Mouse (Mus musculus) macrophage (primary cell): Measurements from ENCODE around the gene Csnk1g2. TPM values are rescaled to one million over a fixed set of nuclear protein-coding genes. Genes with fewer than 3 reads are reported as not detected.
A peak's percentile ranks its signal among the peaks of the same experiment; 100 is the strongest.

Experiments
- H3K27ac ChIP-seq: fragments of 350-480 bp; formaldehyde crosslinking; 2 replicates; pipeline ENCODE4 v1.9.0; 2021
- H3K36me3 ChIP-seq: fragments of 350-480 bp; formaldehyde crosslinking; 2 replicates; pipeline ENCODE4 v1.9.0; 2021; ENCODE audit errors: inconsistent target
- H3K4me3 ChIP-seq: fragments of 350-480 bp; formaldehyde crosslinking; 2 replicates; pipeline ENCODE4 v1.9.0; 2021; ENCODE audit errors: inconsistent target
- H3K79me2 ChIP-seq: fragments of 350-480 bp; formaldehyde crosslinking; 2 replicates; pipeline ENCODE4 v1.9.0; 2021; ENCODE audit errors: inconsistent target
- WGBS: methylation state at CpG from one replicate; pipeline ENCODE4 v1.1.7; 2026; ENCODE audit warnings: inconsistent platforms; ENCODE audit not compliant: missing documents; 5-methylcytosine and 5-hydroxymethylcytosine counted together
- polyA plus RNA-seq: library from polyadenylated mRNA; stranded (reverse); fragments of 250-400 nt; gene quantifications from 3 replicates; pipeline ENCODE4 v1.2.4, GENCODE M21; 2018; ENCODE audit warnings: inconsistent platforms

Csnk1g2 gene
- polyA plus RNA-seq, 1 experiment from 2014 or later, result 74.8 TPM

DNA sequence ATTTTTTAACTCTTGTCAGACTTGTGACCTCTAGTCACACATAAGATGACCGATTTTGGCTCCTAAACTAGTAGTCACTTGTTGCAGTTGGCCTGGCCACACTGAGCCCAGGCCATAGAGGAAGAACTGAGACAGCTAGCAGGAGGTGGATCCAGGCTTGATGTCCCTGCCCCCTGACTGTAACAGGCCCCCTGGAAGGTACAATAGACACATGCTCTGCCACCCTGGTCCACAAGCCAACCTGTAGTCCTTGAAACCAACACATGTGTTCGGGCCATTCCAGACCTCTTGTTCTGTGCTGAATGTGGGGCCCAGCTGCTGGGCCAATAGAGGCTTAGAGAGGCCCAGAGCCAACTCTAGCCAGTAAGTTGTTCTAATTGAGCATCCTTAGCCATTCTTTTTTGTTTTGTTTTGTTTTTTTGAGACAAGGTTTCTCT is 57.6 kb downstream of the Csnk1g2 start:
- H3K4me3 ChIP-seq, result no peak overlapping the region
- peaks cover 5% of the 10 kb centered on the region for H3K79me2 ChIP-seq
- WGBS, result 68% methylated on average over 2 of the region's 2 CpGs
- H3K36me3 ChIP-seq, result peaks cover 5% of the 10 kb centered on the region
- peak overlapping the region; percentile 100 for H3K27ac ChIP-seq

- H3K4me3 ChIP-seq, result no peak overlapping the region
- H3K36me3 ChIP-seq, result peaks cover 23% of the 10 kb centered on the region
- H3K79me2 ChIP-seq, result peaks cover 5% of the 10 kb centered on the region; the same call in 1 of the 2 replicates
- 81% methylated on average over 6 of the region's 6 CpGs for WGBS
- H3K27ac ChIP-seq, result no peak overlapping the region
Measured at GRCm38 (mm10) chr10:80682003-80682402, 59.4 kb downstream of the Csnk1g2 start.

DNA sequence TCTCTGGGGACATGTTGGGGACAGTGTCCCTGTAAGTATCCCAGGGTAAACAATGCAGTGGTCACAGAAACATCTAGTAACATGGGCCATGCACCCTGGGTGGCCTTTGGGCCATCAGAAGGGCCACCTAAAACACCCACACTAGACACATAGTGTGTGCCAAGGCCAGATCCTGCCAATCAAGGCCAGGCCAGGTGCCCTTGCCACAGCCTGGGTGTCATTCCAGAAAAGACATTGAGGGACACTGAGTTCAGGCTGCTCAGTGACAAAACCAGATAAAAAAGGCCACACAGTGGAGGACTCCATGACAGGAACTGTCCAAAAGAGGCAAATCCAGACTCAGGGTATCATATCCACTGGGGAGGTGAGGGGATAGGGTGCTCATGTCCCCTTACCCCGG is 61.0 kb downstream of the Csnk1g2 start:
- 71% methylated on average over 1 of the region's 1 CpGs for WGBS
- no peak overlapping the region for H3K4me3 ChIP-seq
- no peak overlapping the region for H3K27ac ChIP-seq
- peaks cover 10% of the 10 kb centered on the region; the same call in 1 of the 2 replicates for H3K79me2 ChIP-seq
- H3K36me3 ChIP-seq, result peaks cover 30% of the 10 kb centered on the region

DNA sequence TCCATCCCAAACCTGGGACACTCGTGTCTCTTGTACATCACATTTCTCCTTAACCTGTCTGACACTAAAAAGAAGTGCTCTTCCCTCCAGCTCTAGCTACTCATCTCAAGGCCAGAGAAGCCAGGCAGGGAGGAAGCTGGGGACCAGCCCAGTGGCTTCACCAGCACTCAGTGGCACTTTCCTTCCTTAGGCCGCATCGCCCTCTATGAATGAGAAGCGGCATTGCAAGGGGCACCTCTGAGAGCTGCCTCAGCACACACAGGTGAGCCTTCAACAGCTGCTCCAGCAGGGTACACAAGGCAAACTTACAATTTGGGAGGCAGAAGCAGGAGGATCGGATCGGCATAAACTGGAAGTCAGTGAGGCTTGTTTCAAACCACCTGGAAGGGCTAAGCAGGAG is 61.6 kb downstream of the Csnk1g2 start:
- WGBS, result 60% methylated on average over 6 of the region's 6 CpGs
- peaks cover 13% of the 10 kb centered on the region; the same call in 1 of the 2 replicates for H3K79me2 ChIP-seq
- no peak overlapping the region for H3K4me3 ChIP-seq
- H3K36me3 ChIP-seq, result peaks cover 36% of the 10 kb centered on the region
- no peak overlapping the region for H3K27ac ChIP-seq

GRCm38 (mm10) chr10:80684984-80685383 is 62.3 kb downstream of the Csnk1g2 start:
- Histone ChIP-seq H3K4me3 (no peak overlapping the region), H3K36me3 (peaks cover 44% of the 10 kb centered on the region), H3K79me2 (peaks cover 20% of the 10 kb centered on the region; the same call in 1 of the 2 replicates), H3K27ac (no peak overlapping the region)
- 90% methylated on average over 4 of the region's 4 CpGs for WGBS

DNA sequence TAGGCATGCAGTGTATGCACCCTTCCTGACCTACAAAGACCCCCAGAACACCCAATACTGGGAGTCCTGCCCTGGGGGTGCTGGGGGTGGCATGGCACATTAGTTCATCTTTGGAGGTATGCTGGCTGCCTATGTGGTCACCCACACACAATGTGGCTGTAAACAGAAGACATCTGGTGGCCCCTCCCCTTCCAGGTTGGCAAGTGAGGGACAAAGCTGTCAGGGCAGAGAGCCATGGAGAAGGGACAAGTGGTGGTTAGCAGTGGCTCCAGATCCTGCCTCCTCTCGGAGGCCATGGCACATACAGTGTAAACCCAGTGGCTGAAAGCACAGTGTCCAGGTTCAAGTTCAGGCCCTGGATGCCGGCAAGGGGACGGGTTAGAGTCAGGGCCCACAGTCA is 64.0 kb downstream of the Csnk1g2 start:
- no peak overlapping the region for H3K27ac ChIP-seq
- H3K36me3 ChIP-seq, result peaks cover 54% of the 10 kb centered on the region
- H3K79me2 ChIP-seq, result peaks cover 37% of the 10 kb centered on the region
- H3K4me3 ChIP-seq, result no peak overlapping the region
- WGBS, result 88% methylated on average over 3 of the region's 3 CpGs

- Histone ChIP-seq H3K27ac (no peak overlapping the region), H3K79me2 (peaks cover 41% of the 10 kb centered on the region), H3K36me3 (peaks cover 54% of the 10 kb centered on the region), H3K4me3 (no peak overlapping the region)
- WGBS, result 41% methylated on average over 4 of the region's 5 CpGs
Measured at GRCm38 (mm10) chr10:80687850-80688249, 65.2 kb downstream of the Csnk1g2 start.

Other genes starting within 250 kb of the Csnk1g2 start
- 4.1 to 6.2 TPM (median 6.0 TPM) in 3 replicates for gene Mex3d, start 235.2 kb upstream of the Csnk1g2 start, polyA plus RNA-seq
- gene Mbd3, start 223.3 kb upstream of the Csnk1g2 start, polyA plus RNA-seq, result 64.4 to 92.6 TPM (median 64.4 TPM) in 3 replicates
- 150 to 306 TPM (median 241 TPM) in 3 replicates for gene Uqcr11, start 216.0 kb upstream of the Csnk1g2 start, polyA plus RNA-seq
- gene Tcf3, start 189.2 kb upstream of the Csnk1g2 start, polyA plus RNA-seq, result 9.2 to 21.5 TPM (median 17.0 TPM) in 3 replicates
- gene Onecut3, start 128.0 kb upstream of the Csnk1g2 start, polyA plus RNA-seq, result not detected in 3 replicates
- 0.05 TPM in 1 of 3 replicates, not detected in the others for gene Atp8b3, start 83.7 kb upstream of the Csnk1g2 start, polyA plus RNA-seq
- 14.2 to 19.1 TPM (median 18.5 TPM) in 3 replicates for gene Rexo1, start 61.3 kb upstream of the Csnk1g2 start, polyA plus RNA-seq
- gene Klf16, start 45.5 kb upstream of the Csnk1g2 start, polyA plus RNA-seq, result 3.4 to 12.6 TPM (median 6.0 TPM) in 3 replicates
- 11.7 to 58.2 TPM (median 51.7 TPM) in 3 replicates for gene Abhd17a, start 32.5 kb upstream of the Csnk1g2 start, polyA plus RNA-seq
- 34.4 to 66.1 TPM (median 53.0 TPM) in 3 replicates for gene Scamp4, start 20.0 kb upstream of the Csnk1g2 start, polyA plus RNA-seq
- gene Adat3, start 20.0 kb upstream of the Csnk1g2 start, polyA plus RNA-seq, result 0.60 to 3.8 TPM (median 2.4 TPM) in 3 replicates
- gene Gm49322, start 16.8 kb upstream of the Csnk1g2 start, polyA plus RNA-seq, result 0.44 to 1.1 TPM in 2 of 3 replicates, not detected in the other
- 16.9 to 26.0 TPM (median 21.9 TPM) in 3 replicates for gene Btbd2, start 34.2 kb downstream of the Csnk1g2 start, polyA plus RNA-seq
- gene Mknk2, start 55.3 kb downstream of the Csnk1g2 start, polyA plus RNA-seq, result 75.7 to 134 TPM (median 82.8 TPM) in 3 replicates
- gene Mob3a, start 79.1 kb downstream of the Csnk1g2 start, polyA plus RNA-seq, result 34.5 to 48.6 TPM (median 44.2 TPM) in 3 replicates
- gene Izumo4, start 79.3 kb downstream of the Csnk1g2 start, polyA plus RNA-seq, result 1.9 to 5.5 TPM (median 2.3 TPM) in 3 replicates
- 92.5 to 126 TPM (median 111 TPM) in 3 replicates for gene Ap3d1, start 119.4 kb downstream of the Csnk1g2 start, polyA plus RNA-seq
- 14.1 to 16.7 TPM (median 15.1 TPM) in 3 replicates for gene Dot1l, start 132.4 kb downstream of the Csnk1g2 start, polyA plus RNA-seq
- 30.3 to 61.7 TPM (median 44.0 TPM) in 3 replicates for gene Sf3a2, start 175.4 kb downstream of the Csnk1g2 start, polyA plus RNA-seq
- gene Plekhj1, start 175.8 kb downstream of the Csnk1g2 start, polyA plus RNA-seq, result 24.5 to 68.8 TPM (median 64.2 TPM) in 3 replicates
- gene Amh, start 182.4 kb downstream of the Csnk1g2 start, polyA plus RNA-seq, result 0.15 TPM in 1 of 3 replicates, not detected in the others
- not detected in 3 replicates for gene Jsrp1, start 190.7 kb downstream of the Csnk1g2 start, polyA plus RNA-seq
- 170 to 604 TPM (median 522 TPM) in 3 replicates for gene Oaz1, start 203.8 kb downstream of the Csnk1g2 start, polyA plus RNA-seq
- not detected in 3 replicates for gene Lingo3, start 221.2 kb downstream of the Csnk1g2 start, polyA plus RNA-seq
- gene Lsm7, start 232.4 kb downstream of the Csnk1g2 start, polyA plus RNA-seq, result 32.4 to 122 TPM (median 57.0 TPM) in 3 replicates
- gene Sppl2b, start 232.4 kb downstream of the Csnk1g2 start, polyA plus RNA-seq, result 8.7 to 16.8 TPM (median 15.4 TPM) in 3 replicates
- gene Tmprss9, start 249.0 kb downstream of the Csnk1g2 start, polyA plus RNA-seq, result not detected in 3 replicates